Mouse (Mus musculus) monocyte, adult 5-6 weeks (primary cell): Measurements from ENCODE around the gene Ints12. TPM values are rescaled to one million over a fixed set of nuclear protein-coding genes. Genes with fewer than 3 reads are reported as not detected.

Experiments
- ATAC-seq: fragments of 153-309, 156-312 bp; replicated peaks from 2 replicates; pipeline ENCODE4 v1.8.0; 2017; ENCODE audit warnings: mild to moderate bottlenecking; ENCODE audit not compliant: low TSS enrichment, insufficient number of reproducible peaks, severe bottlenecking, poor library complexity, low FRiP score
- total RNA-seq: library from RNA; stranded (forward); fragments of 200-1000, 200-491, 200-594 nt; gene quantifications from 3 replicates; pipeline ENCODE4 v1.2.3, GENCODE M21; 2017

Ints12 gene
- 20.5 to 42.5 TPM (median 28.5 TPM) in 3 replicates for total RNA-seq

DNA sequence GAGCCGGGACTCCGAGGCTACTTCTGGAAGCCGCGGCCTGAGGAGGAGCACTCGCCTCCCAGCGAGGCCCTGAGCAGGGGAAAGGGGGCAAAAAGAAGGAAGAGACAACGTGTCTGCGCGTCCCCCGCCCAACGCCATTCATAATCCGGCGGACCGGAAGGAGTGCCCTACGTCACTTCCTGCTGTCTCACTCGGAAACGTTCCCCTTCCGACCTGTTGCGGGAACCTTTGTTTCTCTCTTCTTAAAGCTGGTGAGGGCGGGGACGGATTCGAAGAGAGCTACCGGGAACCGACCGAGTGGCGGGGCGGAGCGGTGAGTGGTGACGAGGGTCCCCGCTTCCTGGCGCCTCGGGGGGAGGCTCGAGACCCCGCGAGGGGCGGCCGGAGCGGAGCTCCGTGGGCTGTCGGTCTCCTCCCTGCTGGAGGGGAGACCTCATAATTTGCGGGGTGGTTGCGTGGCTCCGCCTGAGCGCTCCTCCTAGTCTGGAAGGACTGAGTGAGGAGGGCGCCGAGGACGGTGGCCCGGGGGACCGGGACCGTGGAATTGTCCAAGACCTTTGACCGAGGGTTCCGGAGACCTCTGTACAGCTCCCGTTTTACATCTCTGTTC lies at the start of gene Ints12, which contains the start of gene Gstcd:
Gene Ints12, plus strand, starts transcription at position 177 of the 610 bp plus-strand sequence.
Gene Gstcd, minus strand, starts transcription at position 370 of the 610 bp plus-strand sequence.
- peak; percentile 95 for ATAC-seq

DNA sequence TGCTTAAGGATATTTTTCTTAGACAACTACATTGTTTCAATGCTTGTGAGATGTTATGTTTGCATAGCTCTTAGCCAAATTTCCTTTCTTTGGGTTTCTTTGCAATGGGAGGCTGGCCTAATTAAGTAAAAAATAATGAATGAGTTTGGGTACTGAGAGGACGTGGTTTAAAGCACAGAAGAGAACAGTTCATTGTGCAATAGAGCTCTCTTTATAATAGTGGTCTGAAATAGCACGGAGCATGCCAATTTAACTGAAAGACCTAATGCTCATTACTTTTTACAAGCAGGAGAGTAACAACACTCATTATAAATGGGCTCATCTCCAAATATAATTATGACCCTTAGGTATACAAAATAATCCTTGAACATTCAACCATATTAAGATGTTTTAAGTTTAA lies 39.6 kb upstream of the Ints12 start:
- ATAC-seq, result no peak

DNA sequence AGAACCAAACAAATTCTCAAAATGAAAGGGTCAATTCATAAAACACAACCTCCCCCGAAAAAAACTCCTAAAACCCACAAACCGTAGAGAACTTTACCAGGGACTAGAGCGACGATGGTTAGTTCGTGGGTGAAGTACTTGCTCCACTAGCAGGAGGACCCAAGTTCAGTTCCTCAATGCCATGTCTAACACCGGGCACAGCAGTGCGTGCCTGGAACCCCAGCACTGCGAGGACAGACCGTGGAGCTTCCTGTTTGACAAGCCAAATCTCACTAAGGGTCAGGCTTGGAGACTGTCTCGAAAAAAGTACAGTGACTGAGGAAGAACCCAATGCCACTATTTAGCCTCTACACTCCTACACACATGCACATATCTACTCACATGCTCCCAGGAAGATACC lies 16.1 kb upstream of the Ints12 start:
- no peak for ATAC-seq

DNA sequence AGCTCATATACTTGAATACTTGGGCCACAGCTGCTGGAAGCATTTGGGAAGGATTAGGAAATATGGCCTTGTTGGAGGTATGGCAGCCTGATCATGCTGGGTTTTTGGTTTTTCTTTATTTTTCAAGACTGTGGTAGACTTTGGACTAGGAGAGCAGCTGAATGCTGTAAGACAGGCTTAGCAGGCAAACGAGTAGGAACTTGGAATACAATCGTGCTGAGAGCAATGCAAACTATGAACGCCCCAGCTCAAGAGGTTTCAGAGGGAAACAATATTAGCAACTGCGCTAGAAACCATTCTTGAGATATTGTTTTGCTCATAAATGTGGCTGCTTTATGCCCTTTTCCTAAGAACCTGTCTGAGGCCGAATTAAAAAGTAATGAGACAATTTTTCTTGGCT lies 8.9 kb upstream of the Ints12 start:
- ATAC-seq, result no peak

DNA sequence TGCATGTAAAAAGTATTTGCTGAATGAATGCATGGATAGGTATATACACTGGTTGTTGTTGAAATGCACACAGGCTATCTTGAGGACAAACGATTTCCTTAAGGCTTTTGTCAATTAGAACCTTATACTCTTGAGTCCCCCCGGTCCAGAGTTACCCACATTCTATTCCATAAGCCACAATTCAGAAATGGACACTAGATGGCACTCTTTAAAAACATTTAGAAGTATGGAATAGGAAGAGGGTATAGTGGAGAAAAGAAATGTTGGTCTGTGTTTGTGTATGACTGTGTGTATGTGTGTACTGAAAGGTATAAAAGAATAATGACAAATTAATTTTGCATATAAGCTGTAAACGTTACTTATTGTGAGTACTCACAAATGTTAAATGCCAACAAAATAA lies 5.8 kb upstream of the Ints12 start:
- peak; percentile 48; the same call in 1 of the 2 replicates for ATAC-seq

DNA sequence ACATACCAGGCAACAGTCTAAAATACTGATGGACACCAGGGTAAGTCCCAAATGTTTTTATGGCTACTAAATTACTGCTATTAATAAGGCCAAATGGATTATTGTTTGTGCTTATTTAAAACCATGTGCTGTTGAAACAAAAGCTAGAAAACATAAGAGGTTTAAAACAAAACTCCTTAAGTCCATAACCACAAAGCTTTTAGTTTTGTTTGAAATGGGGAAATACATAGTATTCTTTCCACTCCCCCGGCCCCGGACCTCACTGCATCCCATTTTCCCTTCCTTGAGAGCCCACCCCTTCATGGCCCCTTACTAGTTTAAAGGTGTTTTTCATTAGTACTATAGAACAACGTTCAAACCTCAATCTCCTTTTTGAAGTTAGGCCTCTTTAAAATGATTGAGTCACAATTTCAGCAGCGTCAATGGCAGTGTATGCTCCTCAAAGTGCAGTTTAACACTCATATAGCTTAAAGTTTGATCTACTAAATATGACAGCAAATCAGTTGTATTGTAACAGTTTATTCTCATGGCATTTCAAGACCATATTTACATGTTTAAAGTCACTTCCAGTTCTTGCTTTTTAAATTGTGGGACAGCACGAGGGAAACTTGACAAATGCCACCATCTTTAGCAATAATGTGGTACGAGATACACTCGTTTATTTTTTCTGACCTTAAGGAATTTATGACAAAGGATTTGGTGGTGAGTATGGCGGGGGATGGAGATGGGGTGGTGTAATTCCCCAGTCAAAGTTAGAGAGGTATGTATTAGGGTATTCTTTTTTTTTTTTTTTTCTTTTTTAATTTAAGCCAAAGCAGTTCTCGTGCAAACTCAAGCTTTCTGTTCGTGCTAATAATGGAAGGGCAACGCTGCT lies 1.2 kb upstream of the Ints12 start:
- no peak for ATAC-seq

DNA sequence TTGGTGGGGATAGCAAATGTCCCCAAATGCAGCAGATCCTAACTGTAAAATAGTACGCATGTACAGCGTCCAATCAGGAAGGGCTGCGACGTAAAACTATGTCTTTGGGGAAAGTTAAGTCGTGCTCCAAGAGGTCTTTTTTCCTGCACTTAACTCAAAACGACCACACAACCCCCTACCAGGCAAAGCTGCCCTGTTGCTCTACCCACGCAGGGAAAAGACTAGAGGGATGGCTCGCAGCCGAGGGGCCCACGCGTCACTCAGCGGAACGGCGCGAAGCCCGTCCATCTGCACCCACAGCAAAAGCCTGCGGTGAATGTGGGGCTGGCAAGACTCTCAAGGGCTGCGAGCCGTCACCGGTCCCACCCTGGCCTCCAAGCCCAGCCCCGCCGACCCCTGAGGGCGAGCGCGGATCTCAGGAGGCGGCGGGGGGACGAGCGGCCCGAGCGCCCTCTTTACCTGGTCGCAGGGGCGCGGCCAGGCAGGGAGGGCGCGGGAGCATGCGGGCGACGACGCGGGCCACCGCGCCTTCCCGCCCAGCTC lies 448 bp upstream of the Ints12 start:
- peak; percentile 14; the same call in 1 of the 2 replicates for ATAC-seq

DNA sequence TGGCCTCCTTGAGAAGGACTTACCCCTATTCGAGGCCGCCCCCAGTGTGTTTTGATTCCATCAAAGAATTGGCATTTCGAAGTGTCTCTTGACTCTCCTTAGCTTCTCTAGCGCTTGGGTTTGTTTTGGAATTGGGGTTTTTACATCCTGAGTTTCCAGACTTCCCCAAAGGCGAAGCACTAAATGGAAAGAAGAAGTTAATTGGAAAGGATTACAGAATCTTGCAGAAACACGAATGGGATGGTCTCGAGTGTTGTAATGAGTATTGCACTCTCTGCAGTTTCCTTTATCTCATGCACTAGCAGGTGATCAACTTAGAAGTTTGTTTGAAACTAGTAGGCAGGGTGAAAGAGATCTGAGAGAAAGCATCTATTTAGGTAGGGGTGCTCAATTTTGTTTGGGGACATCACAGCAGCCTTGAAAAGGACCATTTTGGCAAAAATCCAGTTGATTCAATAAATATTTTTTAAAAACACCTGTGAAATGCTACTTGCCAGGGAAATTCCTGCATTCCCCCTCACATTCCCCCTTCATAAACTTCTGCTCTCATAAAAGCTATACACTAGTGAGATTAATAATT lies 724 bp downstream of the Ints12 start:
- no peak for ATAC-seq

DNA sequence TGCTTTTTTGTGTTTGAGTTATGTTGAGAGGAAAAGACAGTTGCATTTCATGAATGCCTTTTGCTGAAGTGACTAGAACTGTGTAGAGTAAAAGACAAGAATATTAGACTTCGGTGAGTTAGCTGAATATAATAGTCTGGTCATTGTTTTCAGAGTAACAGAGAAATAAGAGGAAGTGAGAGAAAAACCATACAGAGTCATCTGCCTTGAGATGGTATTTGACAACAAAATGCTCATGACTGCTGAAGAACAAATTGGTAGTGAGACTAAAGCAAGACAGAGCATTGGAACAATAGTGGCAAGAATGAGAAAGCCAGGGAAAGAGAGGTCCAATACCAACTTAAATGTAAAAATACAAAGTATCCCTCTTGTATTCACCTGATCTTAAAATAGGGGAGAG lies 1.3 kb downstream of the Ints12 start:
- 0 out of 2 replicates have a peak, but pooled peaks have one; percentile 9 for ATAC-seq

DNA sequence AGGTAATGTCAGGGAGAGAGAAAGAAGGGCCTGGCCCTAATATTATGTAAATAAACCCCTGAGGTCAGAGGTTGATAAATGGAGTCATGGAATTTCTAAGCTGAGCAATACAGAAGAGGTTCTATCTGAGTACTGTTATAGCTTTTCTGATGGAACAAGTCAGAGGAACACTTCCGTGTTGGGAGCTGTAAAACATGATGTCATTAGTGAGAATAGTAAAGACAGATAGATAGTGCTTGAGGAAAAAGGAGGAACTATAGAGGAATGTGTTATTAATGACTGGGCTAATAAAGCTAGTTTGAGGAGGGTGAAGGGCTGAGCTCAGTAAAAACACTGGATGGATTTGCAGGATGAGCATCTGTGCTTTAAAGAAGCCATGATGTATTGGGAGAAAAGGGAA lies 2.7 kb downstream of the Ints12 start:
- ATAC-seq, result no peak

DNA sequence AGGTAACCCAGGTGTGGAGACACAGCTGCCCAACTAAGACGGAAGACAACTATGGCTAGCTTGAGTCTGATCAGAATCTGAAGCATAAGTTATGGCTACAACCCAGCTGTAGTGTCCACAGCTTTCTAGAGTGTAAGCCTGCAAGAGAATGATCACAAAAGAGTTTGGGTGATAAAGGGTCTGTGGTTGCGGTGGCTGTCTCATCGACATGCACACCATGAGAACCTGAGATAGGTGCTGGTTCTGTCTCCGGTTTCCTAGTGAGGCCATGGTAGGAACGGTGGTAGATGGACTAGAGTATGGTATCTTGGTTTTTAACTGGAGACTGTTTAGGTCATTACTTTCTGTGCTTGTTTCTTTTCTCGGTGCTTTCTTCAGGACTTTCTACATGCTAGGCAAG lies 6.3 kb downstream of the Ints12 start:
- ATAC-seq, result no peak

DNA sequence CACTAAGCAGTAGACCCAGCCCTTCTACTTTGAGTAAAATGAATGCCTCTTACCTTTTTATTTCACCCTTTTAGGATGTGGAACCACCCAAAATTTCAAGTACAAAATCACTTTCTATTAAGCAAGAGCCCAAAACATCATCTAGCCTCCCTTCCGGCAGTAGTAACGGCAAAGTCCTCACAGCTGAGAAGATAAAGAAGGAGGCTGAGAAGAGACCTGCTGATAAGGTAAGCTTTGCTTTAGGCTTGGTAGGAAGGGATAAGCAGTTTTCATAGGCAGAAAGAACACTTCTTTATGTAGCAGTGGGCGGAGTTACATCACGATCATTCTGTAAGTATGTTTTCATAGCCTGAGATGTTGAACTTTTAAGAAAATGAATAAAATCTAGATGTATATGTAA lies 6.7 kb downstream of the Ints12 start:
- no peak for ATAC-seq

DNA sequence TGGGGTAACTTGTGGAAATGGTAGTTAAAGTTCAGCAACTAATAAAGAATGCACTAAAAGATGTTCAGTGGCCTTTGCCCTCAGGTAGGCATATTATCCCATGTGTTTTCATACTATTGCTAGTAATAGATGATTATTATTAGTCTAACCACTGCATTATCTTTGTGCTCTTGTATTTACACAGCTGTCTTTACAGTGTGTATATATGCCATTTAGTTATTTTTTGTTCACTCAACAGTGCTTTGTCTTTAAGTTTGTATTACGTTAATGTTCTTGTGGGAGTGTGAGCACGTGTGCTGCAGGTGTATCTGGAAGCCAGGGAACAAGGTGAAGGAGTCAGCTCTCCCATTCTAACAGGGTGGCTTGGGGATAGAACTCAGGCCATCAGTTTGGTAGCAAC lies 7.3 kb downstream of the Ints12 start:
- ATAC-seq, result no peak

DNA sequence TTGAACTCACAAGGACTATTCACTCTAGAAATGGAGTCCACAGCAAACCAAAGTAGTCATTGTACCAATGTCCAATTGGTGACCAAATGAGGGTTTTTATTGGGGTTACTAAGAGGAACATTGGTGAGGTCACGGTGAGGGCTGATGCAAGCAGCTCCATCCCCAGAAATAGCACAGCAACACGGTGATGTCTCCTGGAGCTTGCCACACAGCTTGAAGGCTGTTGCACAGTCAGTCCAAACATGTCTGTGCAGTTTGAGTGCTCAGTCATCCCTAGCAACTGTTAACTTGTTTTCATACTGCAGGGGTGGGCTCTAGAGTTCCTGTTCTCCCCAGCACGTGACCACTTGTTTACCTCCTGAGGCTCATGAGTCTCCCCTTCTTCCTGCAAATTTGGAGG lies 12.1 kb downstream of the Ints12 start:
- ATAC-seq, result no peak

DNA sequence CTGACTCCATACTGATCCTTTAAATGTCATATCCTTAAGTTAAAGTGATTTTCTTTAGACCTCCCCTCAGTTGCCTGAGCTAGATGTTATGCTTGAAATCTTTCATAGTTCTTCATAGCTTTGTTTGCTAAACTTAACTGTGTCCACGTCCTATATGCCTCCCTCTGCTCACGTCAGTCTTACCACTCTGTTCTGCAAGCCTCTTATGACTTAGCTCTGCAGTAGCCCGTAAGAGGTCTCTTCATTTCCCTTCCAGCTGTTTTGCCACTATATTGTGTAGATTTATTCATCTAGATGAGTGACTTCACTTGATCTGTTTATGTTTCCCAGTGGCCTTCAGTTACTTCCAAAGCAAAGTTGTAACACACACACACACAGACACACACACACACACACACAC lies 12.8 kb downstream of the Ints12 start:
- ATAC-seq, result no peak

DNA sequence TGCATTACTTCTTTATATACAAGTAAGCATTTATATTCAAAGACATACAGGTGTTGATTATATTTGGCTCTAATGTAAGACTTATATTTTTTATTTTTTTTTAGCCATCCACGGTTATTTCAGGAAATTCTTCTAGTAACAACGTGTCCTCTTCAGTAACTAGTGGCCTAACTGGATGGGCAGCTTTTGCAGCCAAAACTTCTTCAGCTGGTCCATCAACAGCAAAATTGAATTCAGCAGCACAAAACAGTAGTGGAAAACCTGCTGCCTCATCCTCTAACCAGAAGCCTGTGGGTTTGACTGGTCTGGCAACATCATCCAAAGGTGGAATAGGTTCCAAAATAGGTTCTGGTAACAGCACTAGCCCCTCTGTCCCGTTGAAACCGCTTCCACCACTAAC lies 17.1 kb downstream of the Ints12 start:
- ATAC-seq, result no peak

DNA sequence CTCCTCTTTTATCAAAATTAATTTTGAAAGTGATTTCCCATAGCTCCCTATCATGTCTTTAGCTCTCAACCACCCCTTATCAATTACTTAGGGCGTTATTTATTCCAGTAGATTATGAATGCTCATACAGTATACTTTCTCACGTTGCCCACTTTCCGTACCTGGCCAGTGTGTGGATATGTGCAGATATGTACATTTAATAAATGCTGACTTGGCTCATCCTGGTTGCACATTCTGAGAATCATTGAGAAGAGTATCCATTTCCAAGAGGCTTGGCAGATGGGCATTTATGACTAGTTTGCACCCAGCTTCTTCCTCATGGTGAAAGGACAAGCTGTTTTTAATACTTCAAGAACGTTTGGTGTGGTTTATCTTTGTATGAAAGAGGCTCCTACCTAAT lies 18.2 kb downstream of the Ints12 start:
- no peak for ATAC-seq

DNA sequence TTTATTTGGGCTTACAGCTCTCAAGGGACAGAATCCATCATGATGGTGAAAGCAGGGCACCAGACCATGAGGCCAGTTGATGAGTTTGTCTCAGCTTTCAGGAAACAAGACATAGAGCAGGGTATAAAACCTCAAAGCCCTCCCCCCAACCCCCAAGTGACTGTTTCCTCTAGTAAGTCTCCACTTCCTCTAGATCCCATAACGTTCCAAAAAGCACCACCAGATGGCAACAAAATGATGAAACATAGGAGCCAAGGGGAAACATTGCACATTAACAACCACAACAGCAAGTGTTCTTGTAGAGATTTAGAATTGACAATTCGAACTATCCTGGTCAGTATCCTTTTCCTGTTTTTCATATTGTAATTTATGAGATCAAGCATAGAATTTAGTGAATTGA lies 20.1 kb downstream of the Ints12 start:
- no peak for ATAC-seq

DNA sequence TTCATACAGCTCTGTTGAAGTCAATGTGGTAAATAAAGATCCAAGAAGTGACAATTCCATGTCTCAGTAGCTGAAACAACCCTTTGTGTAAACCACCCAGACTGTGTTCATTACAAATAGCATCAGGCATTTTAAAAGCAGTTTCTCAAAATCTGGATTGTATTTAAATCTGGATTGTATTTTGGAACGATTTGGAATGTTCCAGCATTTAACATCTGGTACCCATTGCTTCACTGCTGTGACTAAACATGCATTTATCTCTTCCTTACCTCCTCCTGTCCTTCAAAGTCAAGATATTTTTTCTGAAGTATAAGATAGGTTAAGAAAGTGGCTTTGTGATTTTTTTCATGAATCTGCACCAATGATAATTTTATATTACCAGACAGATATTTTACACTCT lies 21.6 kb downstream of the Ints12 start:
- no peak for ATAC-seq

DNA sequence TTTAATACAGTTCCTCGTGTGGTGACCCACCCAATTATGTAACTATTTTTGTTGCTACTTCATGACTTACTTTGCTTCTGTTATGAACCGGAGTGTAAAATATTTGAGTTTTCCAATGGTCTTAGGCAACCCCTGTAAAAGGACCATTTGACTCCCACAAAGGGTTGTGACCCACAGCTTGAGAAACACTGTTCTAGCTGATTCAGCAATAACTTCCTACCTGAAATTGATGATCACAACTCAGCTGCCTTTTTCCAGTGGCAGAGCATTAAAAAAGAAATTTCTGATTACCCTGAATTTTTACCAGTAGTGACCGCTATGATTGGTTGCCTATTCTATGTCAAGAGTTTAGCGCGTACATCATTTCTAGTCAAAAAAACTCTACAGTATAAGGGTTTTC lies 39.7 kb downstream of the Ints12 start:
- no peak for ATAC-seq
